Mouse (Mus musculus) embryonic facial prominence, embryonic 11.5 days (tissue): ENCODE data around the gene Zdhhc7. TPM values are rescaled to one million over a fixed set of nuclear protein-coding genes. Genes with fewer than 3 reads are reported as not detected.

Experiments used
- polyA plus RNA-seq: library from polyadenylated mRNA; unstranded; fragments of >200 nt; fragmentation: Nextera tagmentation; extraction: Ambion mirVana; gene quantifications from 2 replicates; pipeline ENCODE4 v1.2.1, GENCODE M21; 2014

The Zdhhc7 gene
- polyA plus RNA-seq, 1 experiment from 2014 or later: 23.8 TPM

Other genes with a start within 250 kb of the Zdhhc7 start
- gene Klhl36, start 239.2 kb downstream of the Zdhhc7 start, polyA plus RNA-seq: 6.5 and 8.1 TPM in 2 replicates
- 142 and 143 TPM in 2 replicates for gene Usp10, start 191.1 kb downstream of the Zdhhc7 start, polyA plus RNA-seq
- gene Gm20388, start 190.6 kb downstream of the Zdhhc7 start, polyA plus RNA-seq: 3.1 TPM in 1 of 2 replicates, not detected in the other
- 3.0 and 3.6 TPM in 2 replicates for gene Crispld2, start 109.0 kb downstream of the Zdhhc7 start, polyA plus RNA-seq
- gene 6430548M08Rik, start 12.7 kb upstream of the Zdhhc7 start, polyA plus RNA-seq: 2.8 and 6.4 TPM in 2 replicates
- gene Fam92b, start 76.0 kb upstream of the Zdhhc7 start, polyA plus RNA-seq: 1.4 and 1.5 TPM in 2 replicates
- gene Gse1, start 127.0 kb upstream of the Zdhhc7 start, polyA plus RNA-seq: 7.5 and 8.1 TPM in 2 replicates